Mouse (Mus musculus): Measurements from ENCODE around the gene Axl. TPM values are rescaled to one million over a fixed set of nuclear protein-coding genes. Genes with fewer than 3 reads are reported as not detected.

Gene Axl
- polyA plus RNA-seq, 1 experiment from 2014 or later = 55.1 TPM

DNA sequence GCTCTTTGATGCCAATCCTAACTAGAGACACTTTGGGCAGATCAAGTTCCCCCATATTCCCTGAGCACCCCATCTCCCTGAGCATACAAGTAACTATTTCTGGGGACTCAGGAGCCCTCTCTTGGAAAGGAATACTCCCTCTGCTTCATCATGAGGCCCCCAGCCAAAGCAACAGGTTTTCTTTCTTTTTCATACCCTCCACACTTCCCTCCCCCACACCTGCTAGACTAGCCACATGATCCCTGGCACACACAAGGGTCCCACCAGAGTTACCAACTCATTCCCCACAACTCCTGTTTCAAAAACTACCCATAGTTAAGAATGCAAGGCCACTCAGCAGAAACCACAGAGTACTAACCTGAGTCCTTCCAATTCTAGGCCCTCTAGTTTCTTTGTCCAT, 35.4 kb downstream of the Axl start:
- peaks cover 15% of the 10 kb centered on the region for H3K4me1 ChIP-seq (replicated peaks; ENCODE audit: control insufficient read depth, insufficient read depth, low read length)
- no peaks in the 10 kb centered on the region for H3K27me3 ChIP-seq (ENCODE audit: control insufficient read depth, insufficient read depth, low read depth, low read length)
- ATAC-seq (ENCODE audit: low read depth) = no peak
- H3K9me3 ChIP-seq (ENCODE audit: control insufficient read depth, low read length) = no peaks in the 10 kb centered on the region
- peaks cover 27% of the 10 kb centered on the region for H3K36me3 ChIP-seq (ENCODE audit: control insufficient read depth, insufficient read depth, low read length)
- no peak overlapping the region for H3K27ac ChIP-seq (ENCODE audit: low read length)
- H3K4me3 ChIP-seq (ENCODE audit: low read length) = peak overlapping the region; percentile 94
- H3K4me2 ChIP-seq (ENCODE audit: low read depth, low read length) = peak overlapping the region; percentile 93
- H3K9ac ChIP-seq (ENCODE audit: low read length) = peak overlapping the region; percentile 99

DNA sequence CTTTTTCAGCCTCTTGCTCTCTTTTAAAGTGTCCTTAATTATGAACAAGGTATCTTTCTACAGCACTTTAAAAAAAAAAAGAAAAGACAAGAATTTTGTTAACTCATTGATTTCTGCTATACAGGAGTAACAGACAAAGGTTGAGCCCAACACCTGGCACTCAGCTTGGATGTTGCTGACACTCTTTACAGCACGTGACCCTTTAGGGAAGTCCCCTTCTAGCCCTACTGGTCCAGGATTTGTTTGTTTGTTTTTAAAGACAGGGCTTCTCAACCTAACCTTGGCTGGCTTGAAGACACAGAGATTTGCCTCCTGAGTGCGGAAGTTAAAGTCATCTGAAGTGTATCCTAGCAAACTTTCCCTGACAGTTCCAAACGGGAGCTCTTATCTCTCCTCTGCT, 41.7 kb downstream of the Axl start:
- no peak for ATAC-seq (ENCODE audit: low read depth)
- no peak overlapping the region for H3K4me3 ChIP-seq (ENCODE audit: low read length)
- WGBS = 47% methylated on average over 3 of the region's 3 CpGs
- H3K4me2 ChIP-seq (ENCODE audit: low read depth, low read length) = no peak overlapping the region
- no peaks in the 10 kb centered on the region for H3K9me3 ChIP-seq (ENCODE audit: control insufficient read depth, low read length)
- peaks cover 84% of the 10 kb centered on the region for H3K36me3 ChIP-seq (ENCODE audit: control insufficient read depth, insufficient read depth, low read length)
- H3K27me3 ChIP-seq (ENCODE audit: control insufficient read depth, insufficient read depth, low read depth, low read length) = no peaks in the 10 kb centered on the region
- no peak overlapping the region for H3K27ac ChIP-seq (ENCODE audit: low read length)
- H3K9ac ChIP-seq (ENCODE audit: low read length) = no peak overlapping the region
- H3K4me1 ChIP-seq (replicated peaks; ENCODE audit: control insufficient read depth, insufficient read depth, low read length) = 0 out of 2 replicates have a peak, but pooled peaks cover under 1% of the 10 kb centered on the region

DNA sequence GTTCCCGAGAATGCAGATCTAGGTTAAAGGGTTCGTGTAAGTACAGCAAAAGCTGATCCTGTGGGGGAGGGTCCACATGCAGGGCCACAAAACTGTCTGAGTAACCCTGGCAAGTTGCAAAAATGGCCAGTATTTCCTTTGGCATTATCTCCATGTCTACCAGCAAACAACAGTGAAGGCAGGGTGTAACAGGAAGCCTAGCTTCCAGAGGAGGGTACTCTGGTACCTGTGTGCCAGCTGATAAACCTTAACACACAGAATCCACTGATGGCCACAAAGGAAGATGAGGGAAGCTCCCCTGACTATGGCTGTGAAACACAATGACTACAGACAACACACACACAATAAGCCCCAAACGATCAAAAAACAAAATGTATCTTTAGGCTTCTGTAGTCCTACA, 50.2 kb downstream of the Axl start:
- no peaks in the 10 kb centered on the region for H3K27me3 ChIP-seq (ENCODE audit: control insufficient read depth, insufficient read depth, low read depth, low read length)
- no peak overlapping the region for H3K4me3 ChIP-seq (ENCODE audit: low read length)
- H3K9ac ChIP-seq (ENCODE audit: low read length) = no peak overlapping the region
- ATAC-seq (ENCODE audit: low read depth) = no peak
- no peaks in the 10 kb centered on the region for H3K4me1 ChIP-seq (replicated peaks; ENCODE audit: control insufficient read depth, insufficient read depth, low read length)
- no peaks in the 10 kb centered on the region for H3K9me3 ChIP-seq (ENCODE audit: control insufficient read depth, low read length)
- 93% methylated on average over 3 of the region's 3 CpGs for WGBS
- H3K4me2 ChIP-seq (ENCODE audit: low read depth, low read length) = no peak overlapping the region
- no peak overlapping the region for H3K27ac ChIP-seq (ENCODE audit: low read length)
- peaks cover 84% of the 10 kb centered on the region for H3K36me3 ChIP-seq (ENCODE audit: control insufficient read depth, insufficient read depth, low read length)

DNA sequence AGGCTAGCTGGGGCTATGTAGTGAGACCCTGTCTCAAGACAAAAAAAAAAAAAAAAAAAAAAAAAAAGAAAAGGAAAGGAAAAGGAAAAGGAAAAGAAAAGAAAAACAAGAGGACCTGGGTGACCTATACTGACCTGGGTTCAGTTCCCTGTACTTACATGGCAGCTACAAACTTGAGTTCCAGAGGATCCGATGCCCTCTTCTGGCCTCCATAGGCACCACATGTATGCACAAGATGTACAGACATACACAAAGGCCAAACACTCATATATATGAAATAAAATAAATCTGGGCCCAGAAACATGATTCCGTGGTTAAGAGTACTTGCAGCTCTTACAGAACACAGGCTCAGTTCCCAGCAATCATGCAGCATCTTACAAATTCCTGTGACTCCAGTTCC, 51.6 kb downstream of the Axl start:
- Histone ChIP-seq H3K4me3 (ENCODE audit: low read length) (no peak overlapping the region), H3K27me3 (ENCODE audit: control insufficient read depth, insufficient read depth, low read depth, low read length) (no peaks in the 10 kb centered on the region), H3K9ac (ENCODE audit: low read length) (no peak overlapping the region), H3K36me3 (ENCODE audit: control insufficient read depth, insufficient read depth, low read length) (peaks cover 84% of the 10 kb centered on the region), H3K9me3 (ENCODE audit: control insufficient read depth, low read length) (no peaks in the 10 kb centered on the region), H3K27ac (ENCODE audit: low read length) (no peak overlapping the region), H3K4me2 (ENCODE audit: low read depth, low read length) (no peak overlapping the region), H3K4me1 (replicated peaks; ENCODE audit: control insufficient read depth, insufficient read depth, low read length) (no peaks in the 10 kb centered on the region)
- WGBS = 91% methylated on average over 2 of the region's 2 CpGs
- no peak for ATAC-seq (ENCODE audit: low read depth)

DNA sequence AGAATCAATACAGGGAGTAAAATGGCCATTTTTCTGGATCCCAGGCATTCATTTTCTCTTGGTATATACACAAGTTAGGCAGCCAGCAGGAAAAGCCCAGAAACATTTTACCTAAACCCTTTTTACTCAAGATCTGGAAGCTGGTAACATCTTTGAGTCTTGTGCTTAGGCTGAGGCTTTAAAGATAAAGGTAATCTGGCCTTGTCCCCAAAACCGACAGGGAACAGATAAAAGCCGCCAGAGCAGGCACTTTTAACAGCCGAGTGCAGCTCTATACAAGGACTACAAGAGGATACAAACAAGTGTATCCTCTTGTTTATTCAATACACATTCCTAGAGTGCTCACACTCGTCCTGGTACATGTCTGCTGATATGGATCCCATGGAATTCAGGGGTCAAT, 53.5 kb downstream of the Axl start:
- no peak overlapping the region for H3K4me3 ChIP-seq (ENCODE audit: low read length)

DNA sequence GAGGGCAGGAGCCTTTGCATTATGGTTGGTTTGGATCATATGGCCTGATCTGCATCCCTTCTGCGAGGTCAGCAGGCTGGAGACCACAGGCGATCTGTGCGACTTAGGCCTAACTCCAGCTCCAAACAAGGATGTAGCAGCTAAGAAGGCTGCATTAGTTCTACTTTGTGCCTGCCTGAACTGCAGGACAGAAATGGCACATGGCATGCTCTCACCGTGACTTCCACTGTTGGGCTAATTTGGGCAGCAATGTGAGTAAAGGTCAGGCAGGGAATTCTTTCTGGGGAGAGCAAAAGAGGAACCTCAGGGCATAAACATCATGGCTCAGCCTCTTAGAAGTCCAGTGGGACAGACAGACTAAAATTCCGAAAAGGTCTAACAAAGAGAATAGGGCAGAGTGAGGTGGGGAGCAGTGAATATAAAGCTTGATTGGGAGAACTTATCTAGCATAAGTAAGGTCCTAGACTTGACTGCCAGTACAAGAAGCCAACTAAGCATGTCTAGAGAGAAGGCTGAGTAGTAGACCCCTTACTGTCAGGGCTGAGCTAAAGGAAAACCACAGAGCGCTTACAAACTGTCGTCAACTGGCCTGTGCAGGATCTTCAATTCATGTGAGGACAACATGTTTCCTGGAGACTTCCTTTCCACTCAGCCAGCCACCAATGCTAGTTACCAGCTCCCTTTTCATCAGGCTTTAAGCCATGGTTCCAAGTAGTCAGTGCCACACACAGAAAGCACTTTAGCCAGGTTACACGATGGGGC, 57.0 kb downstream of the Axl start:
- Histone ChIP-seq H3K9ac (ENCODE audit: low read length) (no peak overlapping the region), H3K9me3 (ENCODE audit: control insufficient read depth, low read length) (no peaks in the 10 kb centered on the region), H3K27ac (ENCODE audit: low read length) (no peak overlapping the region), H3K4me2 (ENCODE audit: low read depth, low read length) (no peak overlapping the region), H3K36me3 (ENCODE audit: control insufficient read depth, insufficient read depth, low read length) (peaks cover 78% of the 10 kb centered on the region), H3K4me3 (ENCODE audit: low read length) (no peak overlapping the region), H3K4me1 (replicated peaks; ENCODE audit: control insufficient read depth, insufficient read depth, low read length) (no peaks in the 10 kb centered on the region), H3K27me3 (ENCODE audit: control insufficient read depth, insufficient read depth, low read depth, low read length) (no peaks in the 10 kb centered on the region)
- WGBS = 88% methylated on average over 8 of the region's 8 CpGs
- no peak for ATAC-seq (ENCODE audit: low read depth)

More for the DNA sequence above, 53.5 kb downstream of the Axl start:
- 50% methylated on average over 4 of the region's 4 CpGs for WGBS
- peaks cover 83% of the 10 kb centered on the region for H3K36me3 ChIP-seq (ENCODE audit: control insufficient read depth, insufficient read depth, low read length)
- no peak overlapping the region for H3K4me2 ChIP-seq (ENCODE audit: low read depth, low read length)
- no peak overlapping the region for H3K27ac ChIP-seq (ENCODE audit: low read length)
- no peaks in the 10 kb centered on the region for H3K4me1 ChIP-seq (replicated peaks; ENCODE audit: control insufficient read depth, insufficient read depth, low read length)
- H3K9me3 ChIP-seq (ENCODE audit: control insufficient read depth, low read length) = no peaks in the 10 kb centered on the region
- no peak for ATAC-seq (ENCODE audit: low read depth)
- H3K27me3 ChIP-seq (ENCODE audit: control insufficient read depth, insufficient read depth, low read depth, low read length) = no peaks in the 10 kb centered on the region
- H3K9ac ChIP-seq (ENCODE audit: low read length) = no peak overlapping the region

DNA sequence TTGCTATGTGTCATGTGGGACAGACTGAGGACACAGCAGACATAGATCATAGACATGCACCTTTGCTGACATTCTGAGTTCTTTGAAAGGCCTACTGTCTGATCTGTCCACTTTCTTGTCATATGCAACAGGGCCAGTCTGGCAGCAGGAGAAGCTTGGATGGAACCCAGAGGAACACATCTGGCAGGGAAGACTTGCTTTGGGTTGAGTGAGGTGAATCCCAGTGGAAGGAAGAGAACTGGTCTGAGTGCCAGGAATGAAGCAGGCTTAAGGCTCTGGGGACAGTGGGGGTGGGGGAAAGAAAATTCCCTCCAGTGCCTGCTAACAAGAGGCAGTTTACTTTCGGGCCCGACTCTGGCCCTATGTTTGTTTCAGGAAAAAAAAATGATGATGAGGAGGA, 58.6 kb downstream of the Axl start:
- 83% methylated on average over 2 of the region's 2 CpGs for WGBS
- no peak for ATAC-seq (ENCODE audit: low read depth)
- no peaks in the 10 kb centered on the region for H3K4me1 ChIP-seq (replicated peaks; ENCODE audit: control insufficient read depth, insufficient read depth, low read length)

DNA sequence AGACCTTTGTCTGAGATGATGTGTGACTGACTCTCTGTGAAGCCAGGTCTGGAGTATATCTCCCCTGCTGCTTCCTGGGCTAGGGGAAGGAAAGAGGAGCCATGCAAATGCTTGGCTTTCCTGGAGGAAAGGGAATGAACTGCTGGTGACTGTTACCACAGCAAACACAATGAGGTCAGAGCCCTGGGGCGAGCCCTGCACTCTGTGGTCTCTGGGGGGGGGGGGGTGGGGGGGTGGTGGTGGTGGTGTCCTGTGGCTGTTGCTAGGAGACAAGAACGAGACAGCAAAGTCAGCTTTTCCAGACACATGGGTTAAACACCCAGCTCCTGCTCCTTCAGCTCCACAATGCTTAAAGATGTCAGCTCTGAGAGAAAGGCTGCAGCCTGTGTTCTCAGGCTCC, 59.1 kb downstream of the Axl start:
- WGBS = 46% methylated on average over 2 of the region's 2 CpGs
- H3K4me2 ChIP-seq (ENCODE audit: low read depth, low read length) = no peak overlapping the region
- no peak overlapping the region for H3K27ac ChIP-seq (ENCODE audit: low read length)
- peaks cover 86% of the 10 kb centered on the region for H3K36me3 ChIP-seq (ENCODE audit: control insufficient read depth, insufficient read depth, low read length)
- ATAC-seq (ENCODE audit: low read depth) = no peak
- no peak overlapping the region for H3K9ac ChIP-seq (ENCODE audit: low read length)
- H3K9me3 ChIP-seq (ENCODE audit: control insufficient read depth, low read length) = no peaks in the 10 kb centered on the region
- no peaks in the 10 kb centered on the region for H3K4me1 ChIP-seq (replicated peaks; ENCODE audit: control insufficient read depth, insufficient read depth, low read length)
- H3K4me3 ChIP-seq (ENCODE audit: low read length) = no peak overlapping the region
- H3K27me3 ChIP-seq (ENCODE audit: control insufficient read depth, insufficient read depth, low read depth, low read length) = no peaks in the 10 kb centered on the region

More for the DNA sequence above, 58.6 kb downstream of the Axl start:
- Histone ChIP-seq H3K4me2 (ENCODE audit: low read depth, low read length) (no peak overlapping the region), H3K9me3 (ENCODE audit: control insufficient read depth, low read length) (no peaks in the 10 kb centered on the region), H3K4me3 (ENCODE audit: low read length) (no peak overlapping the region), H3K27me3 (ENCODE audit: control insufficient read depth, insufficient read depth, low read depth, low read length) (no peaks in the 10 kb centered on the region), H3K27ac (ENCODE audit: low read length) (no peak overlapping the region), H3K36me3 (ENCODE audit: control insufficient read depth, insufficient read depth, low read length) (peaks cover 86% of the 10 kb centered on the region), H3K9ac (ENCODE audit: low read length) (no peak overlapping the region)

DNA sequence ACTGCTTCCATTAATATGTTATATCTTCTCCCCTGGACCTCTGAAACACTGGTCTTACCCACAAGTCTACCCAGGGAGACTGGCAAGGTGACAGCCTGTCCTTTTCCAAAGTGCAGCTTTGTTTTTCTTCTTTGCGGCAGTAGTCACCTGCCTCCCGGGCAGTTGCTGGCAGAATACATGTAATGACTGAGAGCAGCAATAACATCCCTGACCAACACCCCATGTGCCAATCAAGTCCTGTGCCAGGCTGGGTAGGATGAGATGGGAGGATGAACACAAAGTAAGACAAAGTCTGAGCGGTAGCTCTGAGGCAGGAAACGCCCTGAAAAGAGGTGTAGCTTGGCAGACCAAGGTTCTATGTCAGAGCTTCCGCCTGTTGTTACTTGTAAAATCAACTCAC, 60.7 kb downstream of the Axl start:
- 86% methylated on average over 5 of the region's 5 CpGs for WGBS
- Histone ChIP-seq H3K9ac (ENCODE audit: low read length) (no peak overlapping the region), H3K27me3 (ENCODE audit: control insufficient read depth, insufficient read depth, low read depth, low read length) (no peaks in the 10 kb centered on the region), H3K9me3 (ENCODE audit: control insufficient read depth, low read length) (no peaks in the 10 kb centered on the region), H3K36me3 (ENCODE audit: control insufficient read depth, insufficient read depth, low read length) (peaks cover 89% of the 10 kb centered on the region), H3K4me1 (replicated peaks; ENCODE audit: control insufficient read depth, insufficient read depth, low read length) (no peaks in the 10 kb centered on the region), H3K27ac (ENCODE audit: low read length) (no peak overlapping the region), H3K4me2 (ENCODE audit: low read depth, low read length) (no peak overlapping the region), H3K4me3 (ENCODE audit: low read length) (no peak overlapping the region)
- ATAC-seq (ENCODE audit: low read depth) = no peak

DNA sequence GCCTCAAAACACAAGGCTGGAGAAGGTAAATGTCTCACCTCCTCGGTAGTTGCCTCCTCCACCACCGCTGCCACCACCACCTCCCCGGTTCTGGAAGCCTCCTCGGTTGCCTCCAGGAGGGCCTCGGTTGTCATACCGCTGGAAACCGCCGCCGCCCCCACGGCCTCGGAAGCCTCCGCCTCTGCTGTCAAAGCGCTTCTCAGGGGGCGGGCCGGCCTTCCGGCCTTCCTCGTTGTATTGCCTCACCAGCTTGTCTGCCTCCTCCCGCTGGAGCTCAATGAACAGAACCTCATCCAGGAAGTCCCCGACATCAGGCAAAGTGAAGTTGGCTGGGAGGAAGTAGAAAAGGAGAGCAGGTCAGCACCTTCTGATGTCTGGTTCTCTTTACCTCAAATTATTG, 62.6 kb downstream of the Axl start:
- Histone ChIP-seq H3K9me3 (ENCODE audit: control insufficient read depth, low read length) (no peaks in the 10 kb centered on the region), H3K36me3 (ENCODE audit: control insufficient read depth, insufficient read depth, low read length) (peaks cover 83% of the 10 kb centered on the region), H3K4me3 (ENCODE audit: low read length) (no peak overlapping the region), H3K27me3 (ENCODE audit: control insufficient read depth, insufficient read depth, low read depth, low read length) (no peaks in the 10 kb centered on the region), H3K4me1 (replicated peaks; ENCODE audit: control insufficient read depth, insufficient read depth, low read length) (no peaks in the 10 kb centered on the region), H3K9ac (ENCODE audit: low read length) (no peak overlapping the region), H3K4me2 (ENCODE audit: low read depth, low read length) (no peak overlapping the region), H3K27ac (ENCODE audit: low read length) (no peak overlapping the region)
- WGBS = 75% methylated on average over 19 of the region's 19 CpGs
- ATAC-seq (ENCODE audit: low read depth) = no peak
